Mouse (Mus musculus) CD8-positive naive resting alpha-beta T cell, adult 57 days (primary cell): Measurements from ENCODE around the gene Spred3. TPM values are rescaled to one million over a fixed set of nuclear protein-coding genes. Genes with fewer than 3 reads are reported as not detected.

ENCODE experiments used
- total RNA-seq: library from RNA; stranded (reverse); gene quantifications from one replicate; pipeline ENCODE4 v1.2.4, GENCODE M21; 2023

Gene Spred3
- total RNA-seq = 2.6 TPM

DNA sequence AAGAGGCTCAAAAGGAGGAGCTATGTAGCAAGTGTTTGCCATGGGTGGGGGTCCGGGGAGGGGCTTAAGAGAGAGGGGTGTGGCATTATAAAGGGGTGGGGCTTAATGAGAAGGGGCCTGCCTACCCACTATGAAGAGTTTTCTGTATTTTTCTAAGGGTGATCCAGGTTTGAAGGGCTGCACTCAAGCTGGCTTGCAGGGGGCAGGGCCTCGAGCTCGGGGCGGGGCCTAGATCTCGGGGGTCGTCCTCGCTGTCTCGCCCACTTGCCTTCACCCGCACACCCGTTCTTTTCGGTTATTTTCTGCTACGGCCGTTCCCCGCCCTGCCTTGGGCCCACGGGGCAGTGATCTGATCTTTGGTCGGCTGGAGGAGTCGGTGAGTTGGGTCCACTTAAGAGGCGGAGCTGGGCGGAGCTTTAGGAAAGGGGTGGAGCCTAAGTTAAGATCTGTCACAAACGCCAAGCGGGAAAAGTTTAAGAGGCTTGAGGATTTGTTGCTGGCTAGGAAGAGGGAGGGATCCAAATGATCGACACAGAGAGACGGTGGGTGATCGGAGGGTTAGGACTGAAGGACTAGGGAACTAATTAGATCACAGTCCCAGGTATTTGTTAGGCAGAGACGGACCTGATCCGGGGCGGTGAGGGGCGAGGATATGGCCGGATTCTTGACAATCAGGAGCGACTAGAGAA, at the start of gene Spred3, which contains the start of gene Ggn:
Gene Spred3, minus strand, starts transcription at position 346 of the 689 bp plus-strand sequence.
Gene Ggn, plus strand, starts transcription at position 145 of the 689 bp plus-strand sequence.

DNA sequence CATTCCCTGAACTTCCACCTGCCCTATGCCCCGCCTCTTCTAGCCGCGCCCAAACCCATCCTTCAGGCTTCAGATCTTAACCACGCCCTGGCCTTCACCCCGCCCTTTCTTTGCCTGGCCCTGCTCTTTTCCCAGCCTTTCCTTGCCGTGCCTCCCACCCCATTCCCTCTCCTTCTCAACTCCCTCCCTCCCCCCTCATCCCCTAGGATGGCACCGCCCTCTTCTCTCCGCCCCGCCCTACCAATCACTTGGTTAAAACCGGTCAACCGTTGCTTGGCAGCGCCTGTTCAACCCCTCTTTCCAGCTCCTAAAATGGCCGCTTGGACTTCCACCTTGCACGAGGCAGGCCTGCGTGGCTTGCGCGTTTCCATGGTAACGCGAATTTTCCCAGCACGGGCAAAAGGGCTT, 43.5 kb upstream of the Spred3 start, which contains the start of gene Catsperg1:
Gene Catsperg1, minus strand, starts transcription at position 361 of the 408 bp plus-strand sequence.

DNA sequence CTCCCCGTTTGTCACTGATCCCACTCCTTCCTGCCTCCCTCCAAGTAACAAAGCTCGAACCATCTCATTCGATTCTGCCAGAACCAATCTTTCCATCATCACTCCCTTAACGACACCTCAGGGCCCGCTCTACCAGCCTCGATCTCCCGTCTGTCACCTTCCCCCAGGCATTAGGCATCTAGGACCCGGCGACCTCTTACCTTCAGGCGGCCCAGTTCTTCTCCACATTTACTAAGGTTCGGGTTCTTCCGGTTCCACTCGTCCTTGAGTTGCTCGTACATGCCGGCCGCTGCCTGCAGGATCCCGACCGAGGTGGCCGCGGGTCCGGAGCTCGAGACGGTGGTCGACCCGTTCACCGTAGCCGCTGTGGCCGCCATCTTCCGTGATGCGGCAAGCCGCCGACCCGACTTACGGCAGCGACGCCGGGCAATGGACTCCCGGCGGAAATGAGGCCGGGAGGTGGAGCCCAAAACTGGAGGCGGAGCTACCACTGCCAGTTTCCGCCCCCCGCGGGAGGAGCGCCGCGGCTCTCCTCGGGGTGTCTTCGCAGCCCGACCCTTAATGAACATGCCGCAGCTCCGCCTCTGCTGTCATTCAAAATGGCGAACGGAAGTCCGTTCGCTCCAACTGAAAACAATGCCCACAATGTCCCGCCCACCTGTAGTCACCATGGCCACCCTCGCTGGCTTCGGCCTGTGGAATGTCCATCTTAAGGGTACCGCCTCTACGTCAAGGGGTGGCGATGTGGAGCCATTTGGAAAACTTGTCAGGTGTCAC, 10.1 kb upstream of the Spred3 start, which contains the start of gene Psmd8:
Gene Psmd8, minus strand, starts transcription at position 625 of the 777 bp plus-strand sequence.

DNA sequence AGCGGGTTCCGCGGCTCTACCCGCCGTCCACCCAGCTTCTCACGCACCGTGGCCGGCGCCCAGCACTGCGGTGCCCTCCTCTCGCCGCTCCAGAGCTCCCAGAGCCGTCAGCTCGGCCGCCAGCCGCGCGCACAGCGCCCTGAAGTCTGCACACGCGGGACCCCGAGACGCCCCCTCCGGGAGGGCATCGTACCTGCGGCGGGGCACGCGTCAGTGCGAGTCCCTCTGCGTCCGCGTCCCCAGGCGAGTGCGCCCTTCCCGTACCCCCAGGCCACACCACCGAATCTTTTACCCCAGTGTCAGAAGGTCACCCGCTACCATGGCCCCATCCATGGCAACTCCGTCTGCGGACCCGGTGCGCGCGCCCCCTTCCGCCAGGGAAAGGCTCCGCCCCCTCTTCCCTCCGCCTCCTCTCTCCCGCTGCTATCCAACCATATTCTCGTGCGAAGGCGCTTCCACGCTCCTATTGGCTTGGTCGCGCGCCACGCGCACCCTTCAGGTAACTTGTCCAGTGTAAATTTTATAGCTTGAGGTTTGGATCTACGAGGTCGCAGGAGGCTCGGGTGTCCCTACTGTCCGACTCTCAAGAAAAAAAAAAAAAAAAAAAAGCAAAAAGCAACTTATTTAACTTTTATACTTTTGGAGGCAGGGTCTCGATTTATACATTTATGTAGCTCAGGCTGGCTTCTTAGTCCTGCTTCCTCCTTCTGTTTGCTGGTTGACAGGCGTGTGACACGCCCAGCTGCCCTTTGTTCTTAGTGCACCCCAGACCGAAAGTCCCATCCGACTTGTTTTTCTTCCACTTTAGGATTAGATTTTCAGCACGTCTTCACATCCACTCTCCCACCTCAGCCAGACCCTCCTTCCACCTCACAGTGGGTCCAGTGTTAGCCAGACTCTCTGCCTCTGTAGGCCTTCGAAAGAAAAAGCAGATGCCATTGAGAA, 14.1 kb downstream of the Spred3 start, which contains the start of gene Fam98c:
Gene Fam98c, minus strand, starts transcription at position 397 of the 945 bp plus-strand sequence.

DNA sequence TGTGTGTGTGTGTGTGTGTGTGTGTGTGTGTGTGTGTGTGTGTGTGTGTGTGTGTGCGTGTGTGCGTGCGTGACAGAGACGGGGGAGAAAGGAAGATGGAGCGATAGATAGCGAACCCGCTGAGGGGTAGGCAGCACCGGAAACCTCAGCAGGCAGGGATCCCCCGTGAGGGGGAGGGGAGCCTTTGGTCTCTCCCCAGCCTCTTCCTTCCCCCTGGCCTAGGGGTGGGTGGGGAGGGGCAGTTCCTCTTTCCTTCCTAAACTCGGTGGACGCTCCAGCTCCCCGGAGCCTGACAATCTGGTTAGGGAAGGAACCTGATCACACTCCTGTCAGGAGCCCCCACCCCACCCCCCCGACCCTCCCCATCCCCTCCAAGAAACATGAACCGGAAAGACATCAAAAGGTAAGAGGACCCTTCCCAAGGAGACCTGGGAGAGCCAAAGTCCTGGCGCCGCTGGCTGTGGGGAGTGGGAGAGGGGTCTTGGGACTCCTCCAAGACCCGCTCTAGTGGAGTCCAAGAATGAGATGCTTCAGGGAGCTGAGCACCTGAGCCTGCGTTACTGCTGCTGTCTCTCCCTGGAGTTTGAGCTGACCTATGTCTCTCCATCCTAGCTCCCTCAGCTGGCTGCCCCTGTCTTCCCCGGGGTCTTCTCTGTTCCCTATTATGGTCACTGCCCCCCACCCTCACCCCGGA, 35.4 kb downstream of the Spred3 start, which contains the start of gene Rasgrp4:
Gene Rasgrp4, plus strand, starts transcription at position 159 of the 694 bp plus-strand sequence.

DNA sequence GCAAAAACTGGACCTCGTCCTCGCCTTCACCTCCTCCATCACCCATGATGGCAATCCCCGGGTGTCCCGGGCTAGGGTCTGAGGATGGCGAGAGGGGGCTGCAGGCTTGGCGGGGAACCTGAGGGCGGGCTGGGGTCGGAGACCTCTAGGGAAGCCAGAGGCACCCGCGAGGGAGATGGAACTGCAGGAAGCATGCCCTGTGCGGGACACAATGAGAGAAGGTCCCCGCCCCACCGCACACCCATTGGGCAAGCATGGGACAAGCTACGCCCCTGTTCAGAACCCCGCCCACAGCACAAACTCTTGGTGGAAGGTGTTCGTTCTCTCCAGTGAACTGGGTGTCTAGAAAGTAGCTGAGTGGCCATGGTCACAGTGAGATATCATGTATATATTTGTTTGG, 45.2 kb downstream of the Spred3 start, which contains the start of gene Ryr1:
Gene Ryr1, minus strand, starts transcription at position 210 of the 400 bp plus-strand sequence.

Other genes starting within 250 kb of the Spred3 start
- gene Actn4, start 208.1 kb downstream of the Spred3 start, total RNA-seq = 149 TPM
- 317 TPM for gene Eif3k, start 188.5 kb downstream of the Spred3 start, total RNA-seq
- 104 TPM for gene Map4k1, start 188.4 kb downstream of the Spred3 start, total RNA-seq
- gene Ryr1, start 45.2 kb downstream of the Spred3 start, total RNA-seq = 0.09 TPM
- gene Rasgrp4, start 35.6 kb downstream of the Spred3 start, total RNA-seq = 2.7 TPM
- gene Fam98c, start 14.2 kb downstream of the Spred3 start, total RNA-seq = 34.4 TPM
- not detected for gene Ggn, start 201 bp downstream of the Spred3 start, total RNA-seq
- 144 TPM for gene Psmd8, start 10.3 kb upstream of the Spred3 start, total RNA-seq
- 0.83 TPM for gene Catsperg1, start 43.6 kb upstream of the Spred3 start, total RNA-seq
- gene Kcnk6, start 62.1 kb upstream of the Spred3 start, total RNA-seq = 0.31 TPM
- gene Yif1b, start 67.9 kb upstream of the Spred3 start, total RNA-seq = 20.1 TPM
- 1.4 TPM for gene 2200002D01Rik, start 78.1 kb upstream of the Spred3 start, total RNA-seq
- 56.9 TPM for gene Spint2, start 111.5 kb upstream of the Spred3 start, total RNA-seq
- not detected for gene Ppp1r14a, start 118.9 kb upstream of the Spred3 start, total RNA-seq
- gene Dpf1, start 133.5 kb upstream of the Spred3 start, total RNA-seq = not detected